ENCODE assay signal across 9 mouse cellular contexts in genomic region chr4:91376317-91376910, GRCm38 (mm10). TPM values are rescaled to one million over a fixed set of nuclear protein-coding genes. Genes with fewer than 3 reads are reported as not detected.
A peak's percentile ranks its signal among the peaks of the same experiment; 100 is the strongest.
DNase-seq lines count a peak whose midpoint lies in the region; ATAC-seq and TF ChIP-seq lines count a peak whose summit lies in the region.
"Had no signal": no experiment of that assay in that cellular context is flagged by ENCODE, and none has a peak within 500 bp of the region (broad histone marks: within the 10 kb centered on the region; RNA-seq: fewer than 3 reads in every experiment).

No protein-coding gene starts in this region.

- peak overlapping the region; percentile 74 for H3K4me3 ChIP-seq in ES-Bruce4 (ENCODE audit: low read depth, low read length)
- peak overlapping the region; percentile 77 for H3K4me3 ChIP-seq in forebrain, embryonic 14.5 days (ENCODE audit: low read depth, low read length)
- H3K4me3 ChIP-seq in heart, embryonic 16.5 days (ENCODE audit: low read length), result peak overlapping the region; percentile 69
- peak overlapping the region; percentile 88 for H3K4me3 ChIP-seq in midbrain, postnatal 0 days (ENCODE audit: low read depth, low read length)
- peak overlapping the region; percentile 83 for H3K4me3 ChIP-seq in testis, adult 2 months (ENCODE audit: control insufficient read depth, low read depth, low read length)

- no peaks in the 10 kb centered on the region for H3K27me3 ChIP-seq in ES-Bruce4 (ENCODE audit: control insufficient read depth, insufficient read depth, low read length, poor library complexity, severe bottlenecking)
- H3K27me3 ChIP-seq in forebrain, embryonic 14.5 days (replicated peaks; ENCODE audit: control insufficient read depth, insufficient read depth, low read length), result 0 out of 2 replicates have a peak, but pooled peaks cover 3% of the 10 kb centered on the region
- H3K27me3 ChIP-seq in heart, embryonic 16.5 days (ENCODE audit: control insufficient read depth, insufficient read depth, low read length), result peaks cover 56% of the 10 kb centered on the region
- H3K27me3 ChIP-seq in midbrain, postnatal 0 days (ENCODE audit: insufficient read depth, low read length), result no peaks in the 10 kb centered on the region
- no peaks in the 10 kb centered on the region; the same call in 1 of the 2 replicates for H3K27me3 ChIP-seq in testis, adult 2 months (ENCODE audit: control insufficient read depth, insufficient read depth, low read length)

- peak overlapping the region; percentile 42 for H3K9ac ChIP-seq in ES-Bruce4 (ENCODE audit: low read depth, poor library complexity, severe bottlenecking)
- H3K9ac ChIP-seq in forebrain, embryonic 14.5 days (ENCODE audit: low read length), result peak overlapping the region; percentile 93
- H3K9ac ChIP-seq in heart, embryonic 16.5 days (ENCODE audit: low read length), result peak overlapping the region; percentile 52
- H3K9ac ChIP-seq in midbrain, postnatal 0 days (replicated peaks; ENCODE audit: low read length, poor library complexity, severe bottlenecking), result peak overlapping the region; percentile 83

- TF ChIP-seq EP300 in ES-Bruce4 (IDR thresholded peaks at IDR 0.05; ENCODE audit: insufficient read depth, low read depth, low read length), result 0 out of 2 replicates have a peak, but pooled peaks have one; percentile 49

- 0 out of 2 replicates have a peak overlapping the region, but pooled peaks have one; percentile 34 for H3K27ac ChIP-seq in ES-Bruce4 (ENCODE audit: insufficient read depth, low read length)
- H3K27ac ChIP-seq in forebrain, embryonic 14.5 days (ENCODE audit: low read depth, low read length), result peak overlapping the region; percentile 78
- H3K27ac ChIP-seq in heart, embryonic 16.5 days (ENCODE audit: low read length), result no peak overlapping the region
- peak overlapping the region; percentile 84 for H3K27ac ChIP-seq in midbrain, postnatal 0 days (ENCODE audit: low read depth, low read length)
- no peak overlapping the region for H3K27ac ChIP-seq in testis, adult 2 months (ENCODE audit: control insufficient read depth, insufficient read depth, low read depth, low read length)

- no peaks in the 10 kb centered on the region for H3K36me3 ChIP-seq in ES-Bruce4 (ENCODE audit: control insufficient read depth, insufficient read depth, low read length, poor library complexity, severe bottlenecking)
- no peaks in the 10 kb centered on the region for H3K36me3 ChIP-seq in forebrain, embryonic 14.5 days (ENCODE audit: control insufficient read depth, insufficient read depth, low read length)
- no peaks in the 10 kb centered on the region for H3K36me3 ChIP-seq in heart, embryonic 16.5 days (ENCODE audit: control insufficient read depth, insufficient read depth)
- no peaks in the 10 kb centered on the region for H3K36me3 ChIP-seq in midbrain, postnatal 0 days (ENCODE audit: insufficient read depth, low read length)
- H3K36me3 ChIP-seq in testis, adult 2 months (ENCODE audit: control insufficient read depth, insufficient read depth, low read length), result no peaks in the 10 kb centered on the region

- DNase-seq in cerebellum, adult 11 months, result peak; percentile 95
- DNase-seq in forebrain, embryonic 14.5 days (ENCODE audit: low spot score), result peak; percentile 100
- DNase-seq in kidney, postnatal 10 days, result peak; percentile 89
- peak; percentile 83 for DNase-seq in liver
- DNase-seq in midbrain, postnatal 0 days (ENCODE audit: low spot score), result peak; percentile 100

- under 1% methylated on average over 28 of the region's 28 CpGs for WGBS in forebrain, embryonic 14.5 days
- WGBS in heart, embryonic 16.5 days, result under 1% methylated on average over 28 of the region's 28 CpGs
- under 1% methylated on average over 28 of the region's 28 CpGs for WGBS in midbrain, postnatal 0 days

- no peaks in the 10 kb centered on the region for H3K4me1 ChIP-seq in ES-Bruce4 (ENCODE audit: control insufficient read depth, insufficient read depth, low read length)
- H3K4me1 ChIP-seq in forebrain, embryonic 14.5 days (ENCODE audit: control insufficient read depth, insufficient read depth, low read length), result peaks cover 20% of the 10 kb centered on the region
- H3K4me1 ChIP-seq in heart, embryonic 16.5 days (ENCODE audit: control insufficient read depth, insufficient read depth, low read length), result peaks cover 16% of the 10 kb centered on the region
- H3K4me1 ChIP-seq in midbrain, postnatal 0 days (ENCODE audit: insufficient read depth, low read length), result peaks cover 2% of the 10 kb centered on the region; the same call in 1 of the 2 replicates
- peaks cover 20% of the 10 kb centered on the region for H3K4me1 ChIP-seq in testis, adult 2 months (ENCODE audit: control insufficient read depth, insufficient read depth, low read length)

- ATAC-seq in forebrain, embryonic 14.5 days, result peak; percentile 93
- peak; percentile 98 for ATAC-seq in heart, embryonic 16.5 days (replicated peaks; ENCODE audit: extremely low read depth, insufficient read depth, low FRiP score)
- ATAC-seq in midbrain, postnatal 0 days (ENCODE audit: low FRiP score), result peak; percentile 93
- ATAC-seq: Patski had no signal

- H3K9me3 ChIP-seq in ES-Bruce4 (replicated peaks; ENCODE audit: control insufficient read depth, insufficient read depth, low read length, poor library complexity, severe bottlenecking), result no peaks in the 10 kb centered on the region
- H3K9me3 ChIP-seq in forebrain, embryonic 14.5 days (replicated peaks; ENCODE audit: control insufficient read depth, low read length), result no peaks in the 10 kb centered on the region
- no peaks in the 10 kb centered on the region for H3K9me3 ChIP-seq in heart, embryonic 16.5 days (replicated peaks; ENCODE audit: control insufficient read depth, low read length)
- H3K9me3 ChIP-seq in midbrain, postnatal 0 days (ENCODE audit: low read length), result no peaks in the 10 kb centered on the region

- no peak for TF ChIP-seq CTCF in ES-Bruce4 (IDR thresholded peaks at IDR 0.05; ENCODE audit: low read depth, low read length)
- peak; percentile 41 for TF ChIP-seq CTCF in midbrain, postnatal 0 days (IDR thresholded peaks at IDR 0.05)
- no peak for TF ChIP-seq CTCF in testis, adult 2 months (IDR thresholded peaks at IDR 0.05; ENCODE audit: control insufficient read depth, insufficient read depth, insufficient replicate concordance, low read depth, low read length)

- H3K4me2 ChIP-seq in forebrain, embryonic 14.5 days (ENCODE audit: low read length), result peak overlapping the region; percentile 97
- H3K4me2 ChIP-seq in heart, embryonic 16.5 days (ENCODE audit: low read depth, low read length), result peak overlapping the region; percentile 90
- peak overlapping the region; percentile 78 for H3K4me2 ChIP-seq in midbrain, postnatal 0 days (ENCODE audit: low read depth, low read length, poor library complexity, severe bottlenecking)

- TF ChIP-seq POLR2A in ES-Bruce4 (IDR thresholded peaks at IDR 0.05; ENCODE audit: insufficient read depth, low read length), result peak; percentile 71
- peak; percentile 13; the same call in 1 of the 2 replicates for TF ChIP-seq POLR2A in testis, adult 2 months (IDR thresholded peaks at IDR 0.05; ENCODE audit: control insufficient read depth, low read depth, low read length)

RNA-seq across cellular contexts. Expression of gene Elavl2, which starts 24.2 kb away (rescaled TPM):
- 35.7 and 46.2 TPM in 2 replicates for polyA plus RNA-seq in ES-Bruce4 (2011; ENCODE audit: insufficient read depth, insufficient read length, low read depth, missing spikeins)
- 134 and 140 TPM in 2 replicates for polyA plus RNA-seq in forebrain, embryonic 14.5 days (2014; fragmentation: Nextera tagmentation; extraction: Ambion mirVana)
- 1.6 and 1.9 TPM in 2 replicates for polyA plus RNA-seq in heart, embryonic 16.5 days (2015; fragmentation: Nextera tagmentation; extraction: Ambion mirVana)
- 80.6 and 96.6 TPM in 2 replicates for total RNA-seq in midbrain, postnatal 0 days (2014; rRNA removed)
- 100.0 and 107 TPM in 2 replicates for polyA plus RNA-seq in midbrain, postnatal 0 days (2015; fragmentation: Nextera tagmentation; extraction: Ambion mirVana)
- polyA plus RNA-seq in testis, adult 2 months (2012; rRNA removed), result 1.5 and 1.8 TPM in 2 replicates
- polyA plus RNA-seq: Patski had no signal

Comparison
In these comparisons a context has a peak if more than half of its experiments do, and no peak if none do; other contexts are left out.
1. H3K27ac ChIP-seq: peak in ES-Bruce4 (single experiment), forebrain, embryonic 14.5 days (single experiment) and midbrain, postnatal 0 days (single experiment); none in heart, embryonic 16.5 days (single experiment) and testis, adult 2 months (single experiment).
2. H3K9ac ChIP-seq: peak in every context shown above with its lines; median percentile 93 in forebrain, embryonic 14.5 days; 83 in midbrain, postnatal 0 days; 52 in heart, embryonic 16.5 days; 42 in ES-Bruce4.
3. RNA of gene Elavl2, which starts 24.2 kb away (polyA plus RNA-seq): 134 to 140 TPM in forebrain, embryonic 14.5 days, 100.0 to 107 TPM in midbrain, postnatal 0 days and 35.7 to 46.2 TPM in ES-Bruce4; 1.6 to 1.9 TPM in heart, embryonic 16.5 days and 1.5 to 1.8 TPM in testis, adult 2 months; every median in the first group is over 10 times any median in the second.
4. Peak in every context shown above with its lines, with median percentiles within 50 percentile points of each other: H3K4me3 ChIP-seq, DNase-seq, ATAC-seq and H3K4me2 ChIP-seq.